Mouse (Mus musculus): ENCODE results near the gene Rtn2. TPM values are rescaled to one million over a fixed set of nuclear protein-coding genes. Genes with fewer than 3 reads are reported as not detected.

Rtn2 gene
- polyA plus RNA-seq, 1 experiment from 2014 or later = 8.0 TPM

DNA sequence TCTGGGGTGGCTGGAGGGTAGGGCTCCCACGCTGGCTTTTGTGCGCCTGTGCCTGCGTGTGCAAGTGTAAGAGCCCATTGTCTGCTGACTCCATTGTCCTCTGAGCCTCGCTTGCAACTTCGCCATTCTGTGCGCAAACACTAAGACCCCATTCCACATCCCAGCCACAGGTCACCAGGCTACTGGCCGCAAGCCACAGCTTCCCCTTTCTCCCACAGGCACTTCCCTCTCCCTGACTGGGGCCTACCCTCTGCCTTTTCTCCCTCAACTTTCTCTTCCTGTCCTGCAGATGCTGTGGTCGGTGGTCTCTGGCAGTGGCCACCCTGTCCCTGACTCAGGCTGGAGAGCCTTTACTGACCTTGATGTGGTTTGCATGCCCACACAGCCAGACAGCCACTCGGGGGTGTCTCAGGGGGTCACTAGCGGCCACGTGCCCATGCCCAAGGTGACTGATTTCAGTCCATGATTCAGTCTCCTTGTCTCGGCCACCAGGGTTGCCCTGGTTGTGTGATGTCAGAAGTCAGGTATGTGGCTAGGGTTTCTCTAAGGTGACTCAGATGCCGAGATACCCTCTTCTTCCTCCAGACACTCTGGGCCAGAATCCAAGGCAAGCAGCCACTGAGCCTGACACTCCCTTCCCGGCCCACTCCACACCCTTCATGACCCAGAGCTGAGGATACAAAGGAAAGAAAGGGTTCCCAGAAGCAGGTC lies 34.2 kb downstream of the Rtn2 start:
- peaks cover 12% of the 10 kb centered on the region for H3K4me1 ChIP-seq (ENCODE audit: insufficient read depth, low read length)
- H3K9ac ChIP-seq (replicated peaks; ENCODE audit: low read length) = no peak overlapping the region
- H3K4me2 ChIP-seq (replicated peaks; ENCODE audit: low read depth, low read length) = no peak overlapping the region
- H3K9me3 ChIP-seq (ENCODE audit: low read length) = no peaks in the 10 kb centered on the region
- peaks cover 5% of the 10 kb centered on the region; the same call in 1 of the 2 replicates for H3K27me3 ChIP-seq (ENCODE audit: insufficient read depth, low read length)
- ATAC-seq (ENCODE audit: low FRiP score, low TSS enrichment) = no peak
- WGBS = 58% methylated on average over 14 of the region's 14 CpGs
- no peak overlapping the region for H3K4me3 ChIP-seq (ENCODE audit: low read length)
- no peak overlapping the region for H3K27ac ChIP-seq (ENCODE audit: low read length)
- H3K36me3 ChIP-seq (ENCODE audit: insufficient read depth, low read length) = no peaks in the 10 kb centered on the region

DNA sequence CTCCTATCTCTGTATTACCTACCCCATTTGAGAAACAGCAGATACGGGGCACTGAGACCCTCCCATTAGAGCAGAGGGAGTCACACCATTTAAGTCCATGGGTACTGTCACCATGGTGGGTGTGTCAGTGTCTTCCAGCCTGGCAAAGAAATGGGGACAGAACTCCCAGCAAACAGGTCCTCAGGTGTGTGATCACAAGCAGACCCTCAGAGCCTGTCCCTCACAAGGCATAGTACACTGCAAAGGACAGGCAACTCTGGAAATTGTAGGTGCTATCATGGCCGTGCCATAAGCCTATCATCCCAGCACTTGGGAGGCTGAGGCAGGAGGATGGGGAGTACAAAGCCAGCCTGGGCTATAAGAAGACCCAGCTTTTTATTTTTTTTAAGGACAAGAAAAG lies 35.8 kb downstream of the Rtn2 start:
- Histone ChIP-seq H3K9ac (replicated peaks; ENCODE audit: low read length) (no peak overlapping the region), H3K4me1 (ENCODE audit: insufficient read depth, low read length) (peaks cover 12% of the 10 kb centered on the region), H3K4me3 (ENCODE audit: low read length) (no peak overlapping the region), H3K36me3 (ENCODE audit: insufficient read depth, low read length) (no peaks in the 10 kb centered on the region), H3K9me3 (ENCODE audit: low read length) (no peaks in the 10 kb centered on the region), H3K27ac (ENCODE audit: low read length) (no peak overlapping the region), H3K27me3 (ENCODE audit: insufficient read depth, low read length) (peaks cover 5% of the 10 kb centered on the region; the same call in 1 of the 2 replicates), H3K4me2 (replicated peaks; ENCODE audit: low read depth, low read length) (no peak overlapping the region)
- 70% methylated on average over 2 of the region's 2 CpGs for WGBS
- no peak for ATAC-seq (ENCODE audit: low FRiP score, low TSS enrichment)

DNA sequence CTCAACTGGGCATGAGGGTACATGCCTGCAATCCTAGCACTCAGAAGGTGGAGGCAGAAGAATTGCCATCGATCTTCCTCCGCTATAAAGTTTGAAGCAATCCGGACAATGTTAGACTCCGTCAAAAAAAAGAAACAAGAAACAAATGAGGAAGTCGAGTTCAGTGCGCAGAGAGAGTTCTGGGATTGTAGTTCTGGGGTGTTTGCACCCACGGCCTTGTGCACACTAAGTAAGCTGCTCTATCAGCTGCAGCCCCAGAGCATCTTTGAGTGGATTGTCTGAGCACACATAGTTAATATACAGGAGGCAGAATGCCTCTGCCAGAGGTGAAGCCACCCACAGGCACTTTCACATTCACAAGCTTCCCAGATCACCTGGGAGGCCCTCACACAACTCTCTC lies 36.3 kb downstream of the Rtn2 start:
- Histone ChIP-seq H3K27me3 (ENCODE audit: insufficient read depth, low read length) (peaks cover 5% of the 10 kb centered on the region; the same call in 1 of the 2 replicates), H3K4me3 (ENCODE audit: low read length) (no peak overlapping the region), H3K4me1 (ENCODE audit: insufficient read depth, low read length) (peaks cover 12% of the 10 kb centered on the region), H3K9me3 (ENCODE audit: low read length) (no peaks in the 10 kb centered on the region), H3K36me3 (ENCODE audit: insufficient read depth, low read length) (no peaks in the 10 kb centered on the region), H3K4me2 (replicated peaks; ENCODE audit: low read depth, low read length) (no peak overlapping the region), H3K27ac (ENCODE audit: low read length) (no peak overlapping the region), H3K9ac (replicated peaks; ENCODE audit: low read length) (no peak overlapping the region)
- no peak for ATAC-seq (ENCODE audit: low FRiP score, low TSS enrichment)
- WGBS = 76% methylated on average over 7 of the region's 7 CpGs

DNA sequence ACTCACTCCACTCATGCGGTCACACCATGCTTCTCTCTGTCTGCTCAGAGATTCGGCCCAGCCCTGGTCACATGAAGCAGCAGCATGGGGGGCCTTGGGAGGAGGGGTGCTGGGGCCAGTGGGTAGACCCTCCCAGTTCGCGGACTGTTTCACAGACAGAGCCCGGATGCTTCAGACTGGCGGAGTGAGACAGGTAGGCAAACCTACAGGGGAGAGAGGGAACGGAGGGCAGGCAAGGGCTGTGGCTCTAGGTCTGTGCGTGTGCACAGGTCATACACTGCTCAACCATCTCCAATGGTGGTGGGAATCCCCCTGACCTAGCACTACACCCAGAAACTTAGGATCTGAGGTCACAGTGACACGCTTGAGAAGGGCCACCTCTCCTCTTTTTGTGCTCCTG lies 37.0 kb downstream of the Rtn2 start:
- no peak overlapping the region for H3K27ac ChIP-seq (ENCODE audit: low read length)
- ATAC-seq (ENCODE audit: low FRiP score, low TSS enrichment) = peak; percentile 73
- H3K9ac ChIP-seq (replicated peaks; ENCODE audit: low read length) = peak overlapping the region; percentile 57
- H3K27me3 ChIP-seq (ENCODE audit: insufficient read depth, low read length) = peaks cover 5% of the 10 kb centered on the region; the same call in 1 of the 2 replicates
- 17% methylated on average over 9 of the region's 9 CpGs for WGBS
- no peaks in the 10 kb centered on the region for H3K9me3 ChIP-seq (ENCODE audit: low read length)
- H3K4me1 ChIP-seq (ENCODE audit: insufficient read depth, low read length) = peaks cover 12% of the 10 kb centered on the region
- peak overlapping the region; percentile 49 for H3K4me3 ChIP-seq (ENCODE audit: low read length)
- no peaks in the 10 kb centered on the region for H3K36me3 ChIP-seq (ENCODE audit: insufficient read depth, low read length)
- H3K4me2 ChIP-seq (replicated peaks; ENCODE audit: low read depth, low read length) = peak overlapping the region; percentile 80

DNA sequence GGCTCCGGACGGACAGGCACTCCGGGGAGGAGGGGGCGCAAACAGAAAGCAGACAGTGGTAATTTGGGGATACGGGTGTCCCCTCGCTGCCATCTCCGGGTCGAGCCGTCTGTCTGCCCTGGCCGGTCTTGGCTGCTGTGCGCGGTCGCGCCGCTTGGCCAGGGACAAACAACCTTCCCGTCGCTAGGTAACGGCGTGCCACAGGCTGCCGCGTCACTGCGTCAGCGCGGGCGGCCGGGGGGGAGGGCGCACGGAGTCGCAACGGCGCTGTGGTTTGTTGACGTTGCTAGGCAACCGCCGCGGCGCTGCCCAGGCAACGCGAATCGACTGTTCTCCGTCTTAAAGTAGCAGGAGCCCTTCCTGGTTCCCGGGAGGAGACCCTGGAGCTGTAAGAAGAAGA lies 37.5 kb downstream of the Rtn2 start:
- ATAC-seq (ENCODE audit: low FRiP score, low TSS enrichment) = peak; percentile 96
- Histone ChIP-seq H3K4me2 (replicated peaks; ENCODE audit: low read depth, low read length) (peak overlapping the region; percentile 80), H3K9me3 (ENCODE audit: low read length) (no peaks in the 10 kb centered on the region), H3K36me3 (ENCODE audit: insufficient read depth, low read length) (no peaks in the 10 kb centered on the region), H3K27me3 (ENCODE audit: insufficient read depth, low read length) (peaks cover 5% of the 10 kb centered on the region; the same call in 1 of the 2 replicates), H3K4me1 (ENCODE audit: insufficient read depth, low read length) (peaks cover 12% of the 10 kb centered on the region), H3K9ac (replicated peaks; ENCODE audit: low read length) (peak overlapping the region; percentile 57), H3K4me3 (ENCODE audit: low read length) (peak overlapping the region; percentile 49), H3K27ac (ENCODE audit: low read length) (no peak overlapping the region)
- under 1% methylated on average over 41 of the region's 41 CpGs for WGBS

DNA sequence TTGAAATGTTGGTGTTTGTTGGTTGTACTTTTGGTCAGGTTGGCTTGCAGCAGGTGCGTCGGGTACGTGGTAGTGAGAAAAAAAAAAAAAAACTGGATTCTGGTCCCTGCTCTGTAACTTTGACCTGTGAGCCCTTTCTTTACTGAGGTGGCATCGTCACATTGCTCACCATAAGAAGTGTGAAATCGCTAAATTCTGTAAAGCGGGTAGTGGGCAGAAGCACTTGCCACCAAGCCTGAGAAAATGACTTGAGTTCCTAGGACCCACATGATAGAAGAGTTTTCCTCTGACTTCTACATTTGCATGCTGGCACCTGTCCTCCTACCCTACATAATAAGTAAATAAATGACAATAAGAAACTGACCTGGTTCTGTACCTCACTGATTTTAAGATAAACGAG lies 38.2 kb downstream of the Rtn2 start:
- Histone ChIP-seq H3K4me2 (replicated peaks; ENCODE audit: low read depth, low read length) (peak overlapping the region; percentile 80), H3K4me1 (ENCODE audit: insufficient read depth, low read length) (peaks cover 12% of the 10 kb centered on the region), H3K4me3 (ENCODE audit: low read length) (peak overlapping the region; percentile 49), H3K27me3 (ENCODE audit: insufficient read depth, low read length) (peaks cover 5% of the 10 kb centered on the region; the same call in 1 of the 2 replicates), H3K9ac (replicated peaks; ENCODE audit: low read length) (peak overlapping the region; percentile 49; the same call in 1 of the 2 replicates), H3K9me3 (ENCODE audit: low read length) (no peaks in the 10 kb centered on the region), H3K27ac (ENCODE audit: low read length) (no peak overlapping the region), H3K36me3 (ENCODE audit: insufficient read depth, low read length) (no peaks in the 10 kb centered on the region)
- no peak for ATAC-seq (ENCODE audit: low FRiP score, low TSS enrichment)
- WGBS = 37% methylated on average over 7 of the region's 7 CpGs

DNA sequence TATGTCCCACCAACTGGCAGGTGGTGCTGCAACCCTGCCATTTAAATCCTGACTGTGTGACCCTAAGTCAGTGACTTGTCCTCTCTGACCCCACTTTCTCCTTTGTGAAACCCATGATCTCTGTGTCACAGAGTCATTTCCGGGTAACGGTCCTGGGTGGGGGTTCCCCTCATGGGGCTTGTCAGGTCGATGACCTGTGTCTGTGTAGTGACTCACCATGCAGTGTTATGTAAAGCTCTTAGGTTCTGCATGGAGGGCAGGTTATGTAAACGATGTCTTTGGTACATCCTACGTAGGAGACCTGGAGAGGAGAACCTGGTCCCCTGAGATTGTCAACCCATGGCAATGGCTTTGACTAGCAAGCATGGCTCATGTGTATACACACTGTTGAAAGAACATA lies 39.0 kb downstream of the Rtn2 start:
- H3K36me3 ChIP-seq (ENCODE audit: insufficient read depth, low read length) = no peaks in the 10 kb centered on the region
- no peaks in the 10 kb centered on the region; the same call in 1 of the 2 replicates for H3K27me3 ChIP-seq (ENCODE audit: insufficient read depth, low read length)
- no peak overlapping the region for H3K4me3 ChIP-seq (ENCODE audit: low read length)
- H3K4me1 ChIP-seq (ENCODE audit: insufficient read depth, low read length) = peaks cover 13% of the 10 kb centered on the region
- ATAC-seq (ENCODE audit: low FRiP score, low TSS enrichment) = no peak
- no peak overlapping the region for H3K4me2 ChIP-seq (replicated peaks; ENCODE audit: low read depth, low read length)
- H3K9ac ChIP-seq (replicated peaks; ENCODE audit: low read length) = no peak overlapping the region
- H3K9me3 ChIP-seq (ENCODE audit: low read length) = no peaks in the 10 kb centered on the region
- 50% methylated on average over 5 of the region's 5 CpGs for WGBS
- no peak overlapping the region for H3K27ac ChIP-seq (ENCODE audit: low read length)

DNA sequence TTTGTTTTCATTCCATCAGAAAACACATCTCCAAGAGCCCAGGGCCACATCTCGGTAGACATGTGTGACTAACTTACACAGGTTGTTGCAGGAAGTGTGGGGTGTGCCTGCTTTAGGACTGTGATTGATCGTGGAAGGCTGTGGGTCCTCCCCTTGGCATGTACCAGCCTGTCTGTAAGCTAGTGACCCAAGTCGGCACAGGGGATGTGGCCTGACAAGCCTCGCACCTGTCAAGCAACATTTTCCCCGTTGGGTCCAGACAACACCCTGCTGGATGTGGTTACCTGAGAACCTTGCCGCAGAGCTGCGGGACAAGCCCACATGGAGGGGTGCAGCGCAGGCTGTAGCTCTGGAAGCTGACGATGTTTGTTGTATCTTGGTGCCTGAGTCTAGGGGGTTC lies 40.1 kb downstream of the Rtn2 start:
- no peaks in the 10 kb centered on the region for H3K27me3 ChIP-seq (ENCODE audit: insufficient read depth, low read length)
- H3K9me3 ChIP-seq (ENCODE audit: low read length) = no peaks in the 10 kb centered on the region
- no peak overlapping the region for H3K27ac ChIP-seq (ENCODE audit: low read length)
- peaks cover 21% of the 10 kb centered on the region for H3K4me1 ChIP-seq (ENCODE audit: insufficient read depth, low read length)
- no peaks in the 10 kb centered on the region for H3K36me3 ChIP-seq (ENCODE audit: insufficient read depth, low read length)
- no peak overlapping the region for H3K4me2 ChIP-seq (replicated peaks; ENCODE audit: low read depth, low read length)
- H3K9ac ChIP-seq (replicated peaks; ENCODE audit: low read length) = no peak overlapping the region
- no peak for ATAC-seq (ENCODE audit: low FRiP score, low TSS enrichment)
- H3K4me3 ChIP-seq (ENCODE audit: low read length) = no peak overlapping the region
- 38% methylated on average over 9 of the region's 9 CpGs for WGBS

DNA sequence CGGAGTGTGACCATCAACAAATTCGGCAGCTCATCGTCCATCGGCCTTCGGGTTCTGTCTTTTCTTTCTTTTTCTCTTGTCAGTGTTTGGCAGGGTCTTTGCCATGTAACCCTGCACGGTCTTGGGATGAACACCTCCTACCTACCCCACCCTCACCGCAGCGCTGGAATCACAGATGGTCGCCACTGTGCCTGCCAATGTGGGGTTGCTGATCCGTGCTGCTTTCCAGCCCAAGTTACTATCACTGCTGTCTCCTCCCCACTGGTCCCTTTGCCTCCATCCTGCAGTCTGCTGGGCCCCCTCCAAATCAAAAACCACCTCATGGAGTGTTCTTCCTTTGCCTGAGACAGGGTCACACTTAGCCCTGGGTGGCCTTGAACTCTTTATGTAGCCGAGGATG lies 41.8 kb downstream of the Rtn2 start:
- Histone ChIP-seq H3K27me3 (ENCODE audit: insufficient read depth, low read length) (no peaks in the 10 kb centered on the region), H3K4me3 (ENCODE audit: low read length) (no peak overlapping the region), H3K4me1 (ENCODE audit: insufficient read depth, low read length) (peaks cover 26% of the 10 kb centered on the region), H3K36me3 (ENCODE audit: insufficient read depth, low read length) (no peaks in the 10 kb centered on the region), H3K4me2 (replicated peaks; ENCODE audit: low read depth, low read length) (no peak overlapping the region), H3K27ac (ENCODE audit: low read length) (no peak overlapping the region), H3K9me3 (ENCODE audit: low read length) (no peaks in the 10 kb centered on the region), H3K9ac (replicated peaks; ENCODE audit: low read length) (no peak overlapping the region)
- no peak for ATAC-seq (ENCODE audit: low FRiP score, low TSS enrichment)
- WGBS = 83% methylated on average over 11 of the region's 11 CpGs
